Mouse (Mus musculus): ENCODE data around the gene Bex3. TPM values are rescaled to one million over a fixed set of nuclear protein-coding genes. Genes with fewer than 3 reads are reported as not detected.
"Not testable (repeated sequence)": the region's sequence is repeated elsewhere in the genome, so short reads cannot be mapped to it uniquely, and the experiment has no call there.

Bex3 gene
- polyA plus RNA-seq, 1 experiment from 2014 or later = 391 TPM

DNA sequence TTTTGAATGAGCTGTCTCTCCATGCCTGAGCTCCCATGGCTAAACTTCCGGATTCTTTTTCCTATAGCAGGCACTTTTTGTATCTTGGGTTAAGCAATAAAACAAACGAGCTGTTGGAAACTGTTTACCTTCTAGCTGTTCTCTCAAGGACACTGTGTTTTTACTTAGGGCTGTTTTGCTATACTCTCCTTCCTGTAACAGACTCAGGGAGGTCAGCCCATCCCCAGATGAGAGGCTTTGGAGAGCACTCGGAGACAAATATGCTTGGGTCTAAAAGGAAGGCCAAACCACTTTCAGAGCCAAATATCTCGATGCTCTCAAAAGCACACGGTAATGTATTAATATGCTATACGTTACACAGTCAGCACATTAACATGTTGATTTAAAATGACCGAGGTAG lies 20.4 kb upstream of the Bex3 start:
- H3K4me3 ChIP-seq (ENCODE audit: low read depth, low read length) = no peak overlapping the region
- DNase-seq (ENCODE audit: low spot score) = no peak

GRCm38 (mm10) chrX:136252023-136252729 lies 17.9 kb upstream of the Bex3 start:
- Histone ChIP-seq H3K36me3 (ENCODE audit: control insufficient read depth, insufficient read depth, low read length) (0 out of 2 replicates have a peak, but pooled peaks cover 5% of the 10 kb centered on the region), H3K27ac (replicated peaks; ENCODE audit: low read depth, low read length) (no peak overlapping the region), H3K9ac (ENCODE audit: low read depth, low read length) (no peak overlapping the region), H3K4me2 (ENCODE audit: low read depth, low read length) (no peak overlapping the region), H3K4me1 (ENCODE audit: control insufficient read depth, insufficient read depth, low read length) (no peaks in the 10 kb centered on the region), H3K4me3 (ENCODE audit: low read depth, low read length) (no peak overlapping the region), H3K27me3 (replicated peaks; ENCODE audit: control insufficient read depth, insufficient read depth, low read length) (0 out of 2 replicates have a peak, but pooled peaks cover 2% of the 10 kb centered on the region), H3K9me3 (ENCODE audit: control insufficient read depth, low read length) (no peaks in the 10 kb centered on the region)
- DNase-seq (ENCODE audit: low spot score) = no peak
- ATAC-seq (ENCODE audit: low read depth) = no peak
- 74% methylated on average over 6 of the region's 6 CpGs for WGBS

More for the DNA sequence above, 20.4 kb upstream of the Bex3 start:
- ATAC-seq (ENCODE audit: low read depth) = no peak
- no peak overlapping the region for H3K4me2 ChIP-seq (ENCODE audit: low read depth, low read length)
- 0 out of 2 replicates have a peak, but pooled peaks cover 5% of the 10 kb centered on the region for H3K36me3 ChIP-seq (ENCODE audit: control insufficient read depth, insufficient read depth, low read length)
- H3K9me3 ChIP-seq (ENCODE audit: control insufficient read depth, low read length) = no peaks in the 10 kb centered on the region
- WGBS = 73% methylated on average over 7 of the region's 7 CpGs
- H3K27ac ChIP-seq (replicated peaks; ENCODE audit: low read depth, low read length) = no peak overlapping the region
- peaks cover 2% of the 10 kb centered on the region; the same call in 1 of the 2 replicates for H3K27me3 ChIP-seq (replicated peaks; ENCODE audit: control insufficient read depth, insufficient read depth, low read length)
- no peak overlapping the region for H3K9ac ChIP-seq (ENCODE audit: low read depth, low read length)
- no peaks in the 10 kb centered on the region for H3K4me1 ChIP-seq (ENCODE audit: control insufficient read depth, insufficient read depth, low read length)

GRCm38 (mm10) chrX:136267720-136268119 lies 2.3 kb upstream of the Bex3 start:
- H3K36me3 ChIP-seq (ENCODE audit: control insufficient read depth, insufficient read depth, low read length) = peaks cover 4% of the 10 kb centered on the region; the same call in 1 of the 2 replicates

DNA sequence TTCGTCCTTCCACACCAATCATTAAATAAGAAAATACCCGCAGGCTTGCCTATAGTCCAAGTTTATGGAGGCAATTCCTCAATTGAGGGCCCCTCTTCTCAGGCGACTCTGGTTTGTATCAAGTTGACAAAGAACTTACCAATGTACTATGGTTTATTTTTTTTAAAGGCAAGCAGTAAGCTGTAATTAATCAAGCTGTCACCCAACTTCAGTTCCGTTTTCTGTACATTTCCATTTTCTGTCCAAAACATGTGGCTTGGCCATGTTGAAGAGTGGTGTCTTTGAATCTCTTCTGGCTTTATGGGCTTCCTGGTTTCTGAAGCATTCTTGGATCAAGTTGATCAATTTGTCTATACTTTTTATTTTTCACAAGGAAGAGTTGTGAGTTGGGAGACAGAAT lies 1.9 kb upstream of the Bex3 start:
- H3K9ac ChIP-seq (ENCODE audit: low read depth, low read length) = no peak overlapping the region
- DNase-seq (ENCODE audit: low spot score) (no peak), ATAC-seq (ENCODE audit: low read depth) (no peak)
- no peak overlapping the region for H3K27ac ChIP-seq (replicated peaks; ENCODE audit: low read depth, low read length)
- H3K36me3 ChIP-seq (ENCODE audit: control insufficient read depth, insufficient read depth, low read length) = peaks cover 4% of the 10 kb centered on the region; the same call in 1 of the 2 replicates
- H3K27me3 ChIP-seq (replicated peaks; ENCODE audit: control insufficient read depth, insufficient read depth, low read length) = 0 out of 2 replicates have a peak, but pooled peaks cover 3% of the 10 kb centered on the region
- WGBS = 79% methylated on average over 4 of the region's 4 CpGs
- H3K4me3 ChIP-seq (ENCODE audit: low read depth, low read length) = no peak overlapping the region
- H3K4me1 ChIP-seq (ENCODE audit: control insufficient read depth, insufficient read depth, low read length) = peaks cover 6% of the 10 kb centered on the region
- no peak overlapping the region for H3K4me2 ChIP-seq (ENCODE audit: low read depth, low read length)
- H3K9me3 ChIP-seq (ENCODE audit: control insufficient read depth, low read length) = no peaks in the 10 kb centered on the region

More at GRCm38 (mm10) chrX:136267720-136268119, 2.3 kb upstream of the Bex3 start:
- Histone ChIP-seq H3K4me2 (ENCODE audit: low read depth, low read length) (no peak overlapping the region), H3K27ac (replicated peaks; ENCODE audit: low read depth, low read length) (no peak overlapping the region), H3K9me3 (ENCODE audit: control insufficient read depth, low read length) (no peaks in the 10 kb centered on the region), H3K27me3 (replicated peaks; ENCODE audit: control insufficient read depth, insufficient read depth, low read length) (0 out of 2 replicates have a peak, but pooled peaks cover 5% of the 10 kb centered on the region), H3K9ac (ENCODE audit: low read depth, low read length) (no peak overlapping the region), H3K4me1 (ENCODE audit: control insufficient read depth, insufficient read depth, low read length) (peaks cover 6% of the 10 kb centered on the region), H3K4me3 (ENCODE audit: low read depth, low read length) (no peak overlapping the region)
- DNase-seq (ENCODE audit: low spot score) (no peak), ATAC-seq (ENCODE audit: low read depth) (no peak)
- 80% methylated on average over 5 of the region's 5 CpGs for WGBS

- DNase-seq (ENCODE audit: low spot score) (peak; percentile 17), ATAC-seq (ENCODE audit: low read depth) (peak; percentile 72)
- not testable (repeated sequence) for H3K9me3 ChIP-seq (ENCODE audit: control insufficient read depth, low read length); H3K27me3 ChIP-seq (replicated peaks; ENCODE audit: control insufficient read depth, insufficient read depth, low read length); H3K27ac ChIP-seq (replicated peaks; ENCODE audit: low read depth, low read length); H3K36me3 ChIP-seq (ENCODE audit: control insufficient read depth, insufficient read depth, low read length); H3K4me1 ChIP-seq (ENCODE audit: control insufficient read depth, insufficient read depth, low read length)
- Histone ChIP-seq H3K4me3 (ENCODE audit: low read depth, low read length) (peak overlapping the region; percentile 43), H3K4me2 (ENCODE audit: low read depth, low read length) (peak overlapping the region; percentile 49), H3K9ac (ENCODE audit: low read depth, low read length) (peak overlapping the region; percentile 63)
- WGBS = 29% methylated on average over 4 of the region's 60 CpGs
Observed at GRCm38 (mm10) chrX:136270393-136271111, 499 bp downstream of the Bex3 start.

DNA sequence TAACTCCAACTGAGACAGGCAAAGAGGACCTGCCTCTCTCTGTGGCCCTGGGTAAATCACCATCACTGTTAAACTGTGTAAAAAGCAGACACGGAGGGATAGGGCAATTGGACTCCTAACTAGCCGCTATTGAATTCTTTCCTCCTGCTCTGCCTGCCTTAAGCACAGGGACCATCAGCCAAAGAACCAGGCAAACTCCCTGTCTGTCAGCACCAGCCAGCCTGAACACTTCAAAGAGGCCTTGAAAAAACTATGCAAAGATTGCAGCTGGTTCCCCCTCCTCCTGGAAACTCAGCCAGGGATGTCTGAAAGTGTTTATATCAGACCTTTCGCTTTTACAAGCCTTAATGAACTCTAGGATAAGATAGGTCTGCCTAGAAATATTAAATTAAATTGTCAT lies 4.5 kb downstream of the Bex3 start:
- Histone ChIP-seq H3K36me3 (ENCODE audit: control insufficient read depth, insufficient read depth, low read length) (peaks cover 4% of the 10 kb centered on the region; the same call in 1 of the 2 replicates), H3K9ac (ENCODE audit: low read depth, low read length) (no peak overlapping the region), H3K9me3 (ENCODE audit: control insufficient read depth, low read length) (no peaks in the 10 kb centered on the region), H3K4me1 (ENCODE audit: control insufficient read depth, insufficient read depth, low read length) (peaks cover 6% of the 10 kb centered on the region), H3K4me3 (ENCODE audit: low read depth, low read length) (no peak overlapping the region), H3K4me2 (ENCODE audit: low read depth, low read length) (no peak overlapping the region), H3K27ac (replicated peaks; ENCODE audit: low read depth, low read length) (no peak overlapping the region), H3K27me3 (replicated peaks; ENCODE audit: control insufficient read depth, insufficient read depth, low read length) (peaks cover 4% of the 10 kb centered on the region; the same call in 1 of the 2 replicates)
- WGBS = 21% methylated on average over 3 of the region's 3 CpGs
- ATAC-seq (ENCODE audit: low read depth) (no peak), DNase-seq (ENCODE audit: low spot score) (peak; percentile 21)

- Histone ChIP-seq H3K4me1 (ENCODE audit: control insufficient read depth, insufficient read depth, low read length) (peaks cover 6% of the 10 kb centered on the region), H3K4me3 (ENCODE audit: low read depth, low read length) (no peak overlapping the region), H3K4me2 (ENCODE audit: low read depth, low read length) (no peak overlapping the region), H3K27ac (replicated peaks; ENCODE audit: low read depth, low read length) (no peak overlapping the region), H3K9ac (ENCODE audit: low read depth, low read length) (no peak overlapping the region), H3K27me3 (replicated peaks; ENCODE audit: control insufficient read depth, insufficient read depth, low read length) (peaks cover 4% of the 10 kb centered on the region; the same call in 1 of the 2 replicates), H3K36me3 (ENCODE audit: control insufficient read depth, insufficient read depth, low read length) (peaks cover 4% of the 10 kb centered on the region; the same call in 1 of the 2 replicates), H3K9me3 (ENCODE audit: control insufficient read depth, low read length) (no peaks in the 10 kb centered on the region)
- WGBS = 43% methylated on average over 3 of the region's 3 CpGs
- no peak for ATAC-seq (ENCODE audit: low read depth)
- no peak for DNase-seq (ENCODE audit: low spot score)
Observed at GRCm38 (mm10) chrX:136275386-136275785, 5.3 kb downstream of the Bex3 start.

- H3K9me3 ChIP-seq (ENCODE audit: control insufficient read depth, low read length) = no peaks in the 10 kb centered on the region
- peaks cover 4% of the 10 kb centered on the region; the same call in 1 of the 2 replicates for H3K27me3 ChIP-seq (replicated peaks; ENCODE audit: control insufficient read depth, insufficient read depth, low read length)
- no peaks in the 10 kb centered on the region for H3K36me3 ChIP-seq (ENCODE audit: control insufficient read depth, insufficient read depth, low read length)
- WGBS = 81% methylated on average over 7 of the region's 7 CpGs
- DNase-seq (ENCODE audit: low spot score) = no peak
- H3K4me3 ChIP-seq (ENCODE audit: low read depth, low read length) = no peak overlapping the region
- no peaks in the 10 kb centered on the region for H3K4me1 ChIP-seq (ENCODE audit: control insufficient read depth, insufficient read depth, low read length)
- H3K27ac ChIP-seq (replicated peaks; ENCODE audit: low read depth, low read length) = no peak overlapping the region
- no peak overlapping the region for H3K4me2 ChIP-seq (ENCODE audit: low read depth, low read length)
- H3K9ac ChIP-seq (ENCODE audit: low read depth, low read length) = no peak overlapping the region
- ATAC-seq (ENCODE audit: low read depth) = no peak
Observed at GRCm38 (mm10) chrX:136277577-136277976, 7.5 kb downstream of the Bex3 start.
